Mouse (Mus musculus) kidney, adult 2 months (tissue): ENCODE measurements at regions not wholly inside any gene's neighbourhood (a gene's known extent, or its start where the extent isn't known, plus 50 kb on each side); places are given as distances from the start of the nearest gene placed in this dataset.

ENCODE experiments used
- CTCF ChIP-seq: fragments of 200-500 bp; conservative IDR thresholded peaks from 2 replicates; pipeline ENCODE4 v1.5.1; 2011; ENCODE audit warnings: low read depth, mild to moderate bottlenecking, control low read depth, low read length, moderate library complexity, mixed read lengths; ENCODE audit not compliant: insufficient read depth, insufficient read length
- POLR2A ChIP-seq: fragments of 200-500 bp; IDR thresholded peaks from one replicate; pipeline ENCODE4 v1.6.1; 2011; ENCODE audit warnings: low read depth, low read length, control low read depth

DNA sequence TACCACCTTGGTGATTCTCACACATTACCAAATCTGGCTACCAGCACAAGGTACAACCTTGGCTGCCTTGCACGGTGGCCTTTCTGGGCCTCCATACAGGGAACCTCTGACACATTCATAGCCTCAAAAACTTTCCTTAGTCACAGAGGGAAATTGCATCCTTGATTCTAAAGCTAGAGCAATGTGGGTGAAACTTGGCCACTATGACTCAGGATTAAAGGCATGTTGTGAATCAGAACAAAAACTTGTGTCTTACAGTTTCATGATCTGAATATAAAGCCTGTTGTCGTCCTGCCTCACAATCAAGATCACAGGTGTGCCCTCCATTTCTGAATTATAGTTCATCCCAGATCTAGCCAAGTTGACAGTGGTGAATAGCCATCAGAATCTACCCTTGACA lies 80.8 kb upstream of the Fshr start:
- no peak for TF ChIP-seq CTCF
- TF ChIP-seq POLR2A, result no peak
